Mouse (Mus musculus) stomach, postnatal 0 days (tissue): ENCODE measurements around the gene Angptl3.

Experiments used
- CTCF ChIP-seq: IDR thresholded peaks from 2 replicates; pipeline ENCODE4 v1.5.1; 2016; ENCODE audit warnings: antibody characterized with exemption, low read depth, mild to moderate bottlenecking, moderate library complexity
- EP300 ChIP-seq: optimal IDR thresholded peaks from 2 replicates; pipeline ENCODE3; 2016; ENCODE audit warnings: antibody characterized with exemption

DNA sequence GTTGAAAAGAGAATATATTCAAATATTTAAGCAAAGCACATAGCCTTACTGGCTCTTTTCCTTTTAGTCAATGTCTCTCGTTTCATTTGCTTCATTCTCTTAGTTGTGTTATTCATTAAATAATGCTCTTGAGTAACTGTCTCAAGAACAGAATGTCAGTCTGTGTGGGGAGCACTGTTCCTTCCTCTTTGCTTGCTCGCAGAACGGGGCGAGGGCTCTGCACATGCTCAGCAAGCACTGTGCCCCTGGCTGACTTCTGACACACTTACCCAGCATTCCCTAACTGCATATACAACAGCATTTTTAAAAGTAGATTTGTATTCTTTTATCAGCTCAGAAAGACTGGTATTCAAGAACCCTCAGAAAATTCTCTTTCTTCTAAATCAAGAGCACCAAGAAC is 2.2 kb downstream of the Angptl3 start:
- TF ChIP-seq CTCF (no peak), EP300 (no peak)
